Mouse (Mus musculus) limb, embryonic 14.5 days (tissue): Measurements from ENCODE around the gene Ralgapa2. TPM values are rescaled to one million over a fixed set of nuclear protein-coding genes. Genes with fewer than 3 reads are reported as not detected.

Experiments used
- ATAC-seq: fragments of 200-750 bp; cut with Nextera tagmentation; 2 replicates; pipeline ENCODE4 v1.8.0; 2017; ENCODE audit warnings: low read depth, moderate number of reproducible peaks, moderate TSS enrichment; ENCODE audit not compliant: low FRiP score
- DNase-seq: peaks from one replicate; pipeline ENCODE4 v3.0.0-alpha.2; 2015; ENCODE audit warnings: low spot score
- H3K27ac ChIP-seq: fragments of 300-500 bp; sonication (generic); replicated peaks from 2 replicates; pipeline ENCODE4 v1.5.1; 2014; ENCODE audit warnings: low read depth, mild to moderate bottlenecking, low read length, moderate library complexity, mixed read lengths
- H3K27me3 ChIP-seq: fragments of 300-500 bp; sonication (generic); 2 replicates; pipeline ENCODE4 v1.6.1; 2014; ENCODE audit warnings: low read length, mixed read lengths; ENCODE audit not compliant: control insufficient read depth, insufficient read depth
- H3K36me3 ChIP-seq: fragments of 300-500 bp; sonication (generic); 2 replicates; pipeline ENCODE4 v1.6.1; 2014; ENCODE audit warnings: mild to moderate bottlenecking, low read length, moderate library complexity, mixed read lengths; ENCODE audit not compliant: control insufficient read depth, insufficient read depth
- H3K4me1 ChIP-seq: fragments of 300-500 bp; sonication (generic); 2 replicates; pipeline ENCODE4 v1.6.1; 2014; ENCODE audit warnings: antibody characterized with exemption, low read length, mixed read lengths; ENCODE audit not compliant: control insufficient read depth, insufficient read depth
- H3K4me2 ChIP-seq: fragments of 300-500 bp; sonication (generic); replicated peaks from 2 replicates; pipeline ENCODE4 v1.6.1; 2014; ENCODE audit warnings: low read depth, mild to moderate bottlenecking, low read length, moderate library complexity; ENCODE audit not compliant: severe bottlenecking
- H3K4me3 ChIP-seq: fragments of 300-500 bp; sonication (generic); replicated peaks from 2 replicates; pipeline ENCODE4 v1.5.1; 2014; ENCODE audit warnings: low read length
- H3K9ac ChIP-seq: fragments of 300-500 bp; sonication (generic); 2 replicates; pipeline ENCODE4 v1.6.1; 2014; ENCODE audit warnings: mild to moderate bottlenecking, low read depth, low read length, moderate library complexity; ENCODE audit not compliant: severe bottlenecking
- H3K9me3 ChIP-seq: fragments of 300-500 bp; sonication (generic); 2 replicates; pipeline ENCODE4 v1.6.1; 2016; ENCODE audit warnings: low read length; ENCODE audit not compliant: control insufficient read depth
- POLR2A ChIP-seq: fragments of 200-500 bp; IDR thresholded peaks from 2 replicates; pipeline ENCODE4 v1.8.0; 2012; ENCODE audit warnings: inconsistent platforms, mild to moderate bottlenecking, moderate library complexity, borderline replicate concordance; ENCODE audit not compliant: insufficient read depth, insufficient read length; ENCODE audit errors: extremely low read depth
- WGBS: fragments of 180-500 bp; shearing (Covaris S2); extraction: QIAGEN DNeasy Blood & Tissue Kit; methylation state at CpG from one replicate; pipeline ENCODE4 v1.1.7; 2014; 5-methylcytosine and 5-hydroxymethylcytosine counted together
- polyA plus RNA-seq, 2 experiments: library from polyadenylated mRNA; depleted of rRNA in 1 of 2; stranded (reverse) in 1 of 2; unstranded in 1 of 2; fragments of >200 nt; fragmentation: Nextera tagmentation in 1 of 2; extraction: Ambion mirVana in 1 of 2; gene quantifications; 2 replicates each; pipeline versions ENCODE4 v1.2.1 to v1.2.3; 2012 to 2014

Gene Ralgapa2
- polyA plus RNA-seq, 2 experiments: 4.1 TPM

DNA sequence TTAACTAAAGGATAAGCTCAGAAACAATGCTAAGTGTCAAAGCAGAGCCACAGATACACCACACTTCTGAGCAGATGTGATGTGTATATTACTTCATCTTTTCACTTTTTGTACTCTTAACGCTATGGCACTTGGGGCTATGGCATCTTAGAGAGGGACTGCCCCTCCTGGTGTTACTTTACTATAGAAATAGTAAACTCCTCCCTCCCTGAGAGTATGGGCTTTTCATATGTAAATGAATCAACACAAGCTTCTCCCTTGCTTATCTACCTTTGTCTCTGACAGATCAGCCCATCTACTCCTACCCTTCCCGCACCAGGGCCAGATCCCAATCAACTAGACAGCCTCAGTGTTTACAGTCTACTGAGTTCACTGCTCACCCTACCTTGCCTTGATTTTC is 111.4 kb downstream of the Ralgapa2 start:
- Histone ChIP-seq H3K4me1 (no peaks in the 10 kb centered on the region), H3K36me3 (no peaks in the 10 kb centered on the region), H3K4me2 (no peak overlapping the region), H3K4me3 (no peak overlapping the region), H3K9ac (no peak overlapping the region), H3K27me3 (no peaks in the 10 kb centered on the region), H3K9me3 (no peaks in the 10 kb centered on the region), H3K27ac (no peak overlapping the region)
- no peak for TF ChIP-seq POLR2A
- ATAC-seq (no peak), DNase-seq (no peak)
- WGBS: 54% methylated on average over 2 of the region's 2 CpGs

DNA sequence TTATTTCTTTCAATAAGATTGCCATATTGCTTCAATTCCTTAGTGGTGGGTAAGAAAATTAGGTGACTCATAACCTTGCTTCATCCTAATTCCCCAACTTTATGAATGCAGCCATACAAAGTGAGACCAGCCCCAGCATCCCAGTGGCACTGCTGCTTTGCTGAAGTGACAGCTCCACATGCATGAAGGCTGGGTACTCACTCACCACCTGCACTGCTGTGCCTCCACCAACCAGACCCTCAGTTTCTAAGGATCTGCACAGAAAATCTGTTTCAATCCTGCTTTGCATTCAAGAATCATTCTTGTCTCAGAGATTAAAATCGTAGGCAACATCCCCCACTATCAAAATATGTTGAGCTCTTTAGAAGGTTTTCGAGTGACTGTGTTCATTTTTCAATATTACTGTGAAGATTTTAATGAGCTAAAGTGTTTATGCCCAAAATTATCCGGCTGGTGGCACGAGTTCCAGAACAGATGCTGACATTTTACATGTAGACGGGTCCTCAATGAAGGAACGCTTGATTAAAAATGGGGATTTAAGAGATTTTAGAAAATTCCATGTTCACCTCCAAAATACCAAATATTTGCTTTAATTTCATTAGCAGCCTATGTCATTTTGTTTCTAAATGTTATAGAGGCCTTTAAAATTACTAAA is 113.8 kb downstream of the Ralgapa2 start:
- H3K9me3 ChIP-seq: no peaks in the 10 kb centered on the region
- H3K4me3 ChIP-seq: no peak overlapping the region
- DNase-seq (no peak), ATAC-seq (no peak)
- no peaks in the 10 kb centered on the region for H3K4me1 ChIP-seq
- 85% methylated on average over 6 of the region's 6 CpGs for WGBS
- no peak overlapping the region for H3K9ac ChIP-seq
- H3K27me3 ChIP-seq: no peaks in the 10 kb centered on the region
- no peak for TF ChIP-seq POLR2A
- no peak overlapping the region for H3K4me2 ChIP-seq
- no peaks in the 10 kb centered on the region for H3K36me3 ChIP-seq
- no peak overlapping the region for H3K27ac ChIP-seq

DNA sequence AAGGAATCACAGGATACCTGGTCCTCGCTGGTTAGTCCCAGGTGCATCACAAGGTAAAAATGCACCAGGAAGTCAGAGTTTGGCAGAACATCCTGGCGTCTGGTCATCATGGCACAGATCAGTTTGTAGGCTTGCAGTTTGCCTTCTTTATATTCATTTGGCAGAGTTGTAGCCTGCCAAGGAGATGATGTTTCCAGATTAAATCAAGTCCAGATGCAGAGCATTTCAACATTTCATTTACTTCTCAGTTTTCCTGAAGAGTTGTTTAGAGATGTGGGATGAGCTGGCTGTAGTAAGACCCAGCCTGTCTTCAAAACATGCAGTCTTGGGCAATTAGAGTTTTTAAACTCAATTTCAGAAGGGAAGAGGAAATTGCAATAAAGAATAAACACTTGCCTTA is 124.9 kb downstream of the Ralgapa2 start:
- Histone ChIP-seq H3K4me2 (no peak overlapping the region), H3K4me1 (no peaks in the 10 kb centered on the region), H3K27ac (no peak overlapping the region), H3K36me3 (no peaks in the 10 kb centered on the region), H3K27me3 (no peaks in the 10 kb centered on the region), H3K9me3 (no peaks in the 10 kb centered on the region), H3K9ac (no peak overlapping the region), H3K4me3 (no peak overlapping the region)
- 74% methylated on average over 2 of the region's 2 CpGs for WGBS
- no peak for TF ChIP-seq POLR2A
- no peak for DNase-seq
- ATAC-seq: no peak

DNA sequence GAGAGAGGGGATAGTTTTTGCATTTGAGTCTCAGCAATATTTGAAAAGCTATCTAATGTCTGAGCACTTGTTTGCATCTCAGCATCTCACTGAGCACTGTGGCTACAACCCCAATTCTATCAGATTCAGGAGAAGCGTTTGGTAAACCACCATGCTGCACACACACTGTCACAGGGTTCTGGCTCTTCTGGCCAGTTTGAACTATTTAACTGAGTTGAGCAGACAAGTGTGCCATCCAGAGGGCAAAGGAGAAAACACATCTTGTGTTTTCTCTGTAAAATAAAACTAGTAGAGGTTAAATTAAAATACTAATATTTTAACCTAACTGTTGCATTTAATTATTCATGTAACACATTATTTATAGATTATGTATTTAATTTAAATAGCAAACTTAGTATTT is 127.6 kb downstream of the Ralgapa2 start:
- ATAC-seq (no peak), DNase-seq (no peak)
- no peaks in the 10 kb centered on the region for H3K4me1 ChIP-seq
- WGBS: 36% methylated on average over 1 of the region's 1 CpGs
- no peak for TF ChIP-seq POLR2A
- no peak overlapping the region for H3K9ac ChIP-seq
- H3K9me3 ChIP-seq: no peaks in the 10 kb centered on the region
- no peak overlapping the region for H3K4me3 ChIP-seq
- no peaks in the 10 kb centered on the region for H3K27me3 ChIP-seq
- H3K4me2 ChIP-seq: no peak overlapping the region
- no peaks in the 10 kb centered on the region for H3K36me3 ChIP-seq
- H3K27ac ChIP-seq: no peak overlapping the region

DNA sequence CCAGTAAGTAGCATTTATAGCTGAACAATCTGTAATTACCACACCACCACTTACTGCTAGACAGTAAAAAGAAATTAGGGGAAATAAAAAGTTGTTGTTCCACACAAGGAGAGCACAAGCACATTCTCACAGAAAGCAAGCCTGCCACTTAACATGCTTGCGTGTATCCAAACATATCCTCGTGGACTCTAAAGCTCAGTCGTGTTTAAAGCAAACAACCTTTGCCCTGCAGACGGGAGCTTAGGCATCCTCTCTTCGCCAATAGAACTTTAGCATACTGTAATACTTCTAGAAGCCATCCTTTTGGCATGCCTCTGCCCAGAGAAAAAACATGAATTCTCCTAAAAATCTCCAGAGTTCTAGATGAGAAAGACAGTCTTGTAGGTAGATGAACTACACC is 135.9 kb downstream of the Ralgapa2 start:
- no peak overlapping the region for H3K27ac ChIP-seq
- no peak for TF ChIP-seq POLR2A
- H3K27me3 ChIP-seq: no peaks in the 10 kb centered on the region
- no peak for DNase-seq
- H3K4me3 ChIP-seq: no peak overlapping the region
- ATAC-seq: no peak
- 67% methylated on average over 5 of the region's 5 CpGs for WGBS
- H3K36me3 ChIP-seq: no peaks in the 10 kb centered on the region
- H3K9ac ChIP-seq: no peak overlapping the region
- no peak overlapping the region for H3K4me2 ChIP-seq
- H3K4me1 ChIP-seq: no peaks in the 10 kb centered on the region
- no peaks in the 10 kb centered on the region for H3K9me3 ChIP-seq

DNA sequence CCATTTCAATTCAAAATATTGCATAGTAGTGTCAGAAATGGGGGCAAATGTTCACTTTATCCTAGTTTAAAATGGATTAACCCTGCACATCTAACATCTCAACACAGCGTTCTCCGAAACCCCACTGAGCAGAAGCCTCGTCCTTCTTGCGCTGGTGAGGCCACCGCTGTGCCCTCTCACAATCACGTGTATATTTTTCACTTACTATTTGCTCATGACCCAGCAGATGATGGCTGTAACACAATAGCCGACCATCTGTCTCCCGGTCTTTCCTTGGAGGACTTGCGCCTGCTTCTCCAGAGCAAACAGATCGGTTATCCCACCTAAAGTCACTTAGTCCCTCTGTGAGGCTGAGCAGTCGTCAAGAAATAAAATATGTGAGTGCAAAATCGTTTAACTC is 146.0 kb downstream of the Ralgapa2 start:
- no peaks in the 10 kb centered on the region for H3K4me1 ChIP-seq
- H3K36me3 ChIP-seq: no peaks in the 10 kb centered on the region
- no peak overlapping the region for H3K4me3 ChIP-seq
- no peaks in the 10 kb centered on the region for H3K27me3 ChIP-seq
- no peak for TF ChIP-seq POLR2A
- WGBS: 69% methylated on average over 12 of the region's 12 CpGs
- no peak overlapping the region for H3K9ac ChIP-seq
- no peaks in the 10 kb centered on the region for H3K9me3 ChIP-seq
- no peak for ATAC-seq
- H3K27ac ChIP-seq: no peak overlapping the region
- no peak overlapping the region for H3K4me2 ChIP-seq
- no peak for DNase-seq
